Mouse (Mus musculus) hindbrain, embryonic 16.5 days (tissue): Measurements from ENCODE around the gene P3h4. TPM values are rescaled to one million over a fixed set of nuclear protein-coding genes. Genes with fewer than 3 reads are reported as not detected.

Experiments
- ATAC-seq: fragments of 200-750 bp; cut with Nextera tagmentation; 2 replicates; pipeline ENCODE4 v1.8.0; 2017; ENCODE audit warnings: moderate TSS enrichment, moderate library complexity
- H3K27ac ChIP-seq: fragments of 300-500 bp; sonication (generic); 2 replicates; pipeline ENCODE4 v1.5.1; 2014; ENCODE audit warnings: low read depth, mild to moderate bottlenecking, control low read depth, low read length, moderate library complexity
- H3K27me3 ChIP-seq: fragments of 300-500 bp; sonication (generic); replicated peaks from 2 replicates; pipeline ENCODE4 v1.6.1; 2014; ENCODE audit warnings: low read length; ENCODE audit not compliant: control insufficient read depth, insufficient read depth
- H3K36me3 ChIP-seq: fragments of 300-500 bp; sonication (generic); 2 replicates; pipeline ENCODE4 v1.6.1; 2014; ENCODE audit warnings: mild to moderate bottlenecking, low read length, moderate library complexity, mixed read lengths; ENCODE audit not compliant: control insufficient read depth, insufficient read depth
- H3K4me1 ChIP-seq: fragments of 300-500 bp; sonication (generic); 2 replicates; pipeline ENCODE4 v1.6.1; 2014; ENCODE audit warnings: low read depth, low read length; ENCODE audit not compliant: control insufficient read depth, insufficient read depth
- H3K4me2 ChIP-seq: fragments of 300-500 bp; sonication (generic); 2 replicates; pipeline ENCODE4 v1.6.1; 2014; ENCODE audit warnings: mild to moderate bottlenecking, low read length, control low read depth, moderate library complexity
- H3K4me3 ChIP-seq: fragments of 300-500 bp; sonication (generic); 2 replicates; pipeline ENCODE4 v1.5.1; 2014; ENCODE audit warnings: mild to moderate bottlenecking, low read length, control low read depth, moderate library complexity
- H3K9ac ChIP-seq: fragments of 300-500 bp; sonication (generic); 2 replicates; pipeline ENCODE4 v1.6.1; 2014; ENCODE audit warnings: low read depth, mild to moderate bottlenecking, control low read depth, low read length, moderate library complexity
- H3K9me3 ChIP-seq: fragments of 300-500 bp; sonication (generic); 2 replicates; pipeline ENCODE4 v1.6.1; 2014; ENCODE audit warnings: mild to moderate bottlenecking, low read length, moderate library complexity; ENCODE audit not compliant: control insufficient read depth
- WGBS: fragments of 180-500 bp; shearing (Covaris S2); extraction: QIAGEN DNeasy Blood & Tissue Kit; methylation state at CpG from one replicate; pipeline ENCODE4 v1.1.7; 2014; 5-methylcytosine and 5-hydroxymethylcytosine counted together
- polyA plus RNA-seq: library from polyadenylated mRNA; unstranded; fragments of >200 nt; fragmentation: Nextera tagmentation; extraction: Ambion mirVana; gene quantifications from 2 replicates; pipeline ENCODE4 v1.2.1, GENCODE M21; 2015

The P3h4 gene
- polyA plus RNA-seq, 1 experiment from 2014 or later: 21.5 TPM

DNA sequence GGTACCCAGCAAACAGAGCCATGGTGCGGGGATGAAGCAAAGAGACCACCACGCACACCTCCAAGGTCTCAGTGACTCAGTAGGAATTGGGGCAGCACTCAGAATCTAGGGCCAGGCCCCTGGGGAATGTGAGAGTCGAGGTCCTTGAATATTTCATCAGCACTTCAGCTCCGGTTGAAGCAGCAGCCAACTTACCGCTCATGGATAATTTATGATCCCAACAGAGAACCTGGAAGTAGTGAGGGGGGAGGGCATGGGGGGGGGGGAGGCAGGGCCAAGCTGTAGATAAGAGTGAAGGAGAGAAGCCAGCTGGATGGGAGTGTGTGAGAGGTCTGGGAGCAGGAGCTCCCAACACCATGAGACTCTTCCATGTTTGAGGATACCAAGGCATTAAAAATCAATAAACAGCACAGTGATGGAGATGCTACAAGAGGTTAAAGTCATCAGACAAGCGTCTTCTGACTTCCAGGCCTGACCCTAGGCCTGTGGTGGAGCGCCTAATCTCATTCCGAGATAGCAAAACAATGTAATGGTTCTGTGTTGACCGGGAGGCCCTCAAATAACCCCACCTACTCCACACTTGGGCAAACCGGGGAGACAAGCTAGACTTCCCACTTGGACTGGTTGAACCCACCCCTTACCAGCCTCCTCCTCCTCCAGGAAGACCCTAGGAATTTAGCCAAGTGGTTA is 11.0 kb downstream of the P3h4 start:
- no peaks in the 10 kb centered on the region for H3K9me3 ChIP-seq
- no peak overlapping the region for H3K9ac ChIP-seq
- no peaks in the 10 kb centered on the region for H3K27me3 ChIP-seq
- H3K4me1 ChIP-seq: no peaks in the 10 kb centered on the region
- H3K36me3 ChIP-seq: no peaks in the 10 kb centered on the region; the same call in 1 of the 2 replicates
- ATAC-seq: no peak
- WGBS: 72% methylated on average over 10 of the region's 10 CpGs
- no peak overlapping the region for H3K4me2 ChIP-seq
- no peak overlapping the region for H3K27ac ChIP-seq
- no peak overlapping the region for H3K4me3 ChIP-seq

DNA sequence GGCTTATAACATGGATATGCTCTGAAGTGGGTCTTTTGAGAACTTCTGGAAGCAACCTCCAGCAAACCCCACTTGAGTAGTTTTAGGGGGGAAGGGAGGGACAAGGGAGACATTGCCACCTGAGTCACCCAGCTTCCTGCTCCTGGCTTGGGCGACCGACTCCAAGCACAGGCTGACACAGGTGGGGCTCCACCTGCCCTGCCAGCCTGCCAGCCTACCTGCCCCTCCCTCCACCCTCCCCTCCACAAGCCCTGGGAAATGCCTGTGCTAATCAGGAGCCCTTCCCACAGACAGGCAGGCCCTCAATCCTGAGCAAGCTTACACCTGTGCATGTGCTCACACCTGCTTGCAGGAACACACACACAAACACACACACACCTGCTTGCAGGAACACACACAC is 12.0 kb downstream of the P3h4 start:
- H3K27me3 ChIP-seq: no peaks in the 10 kb centered on the region
- no peak overlapping the region for H3K4me3 ChIP-seq
- H3K4me1 ChIP-seq: peaks cover 2% of the 10 kb centered on the region; the same call in 1 of the 2 replicates
- H3K27ac ChIP-seq: no peak overlapping the region
- H3K36me3 ChIP-seq: no peaks in the 10 kb centered on the region
- no peak overlapping the region for H3K9ac ChIP-seq
- H3K4me2 ChIP-seq: no peak overlapping the region
- H3K9me3 ChIP-seq: no peaks in the 10 kb centered on the region
- ATAC-seq: no peak
- 83% methylated on average over 2 of the region's 2 CpGs for WGBS

DNA sequence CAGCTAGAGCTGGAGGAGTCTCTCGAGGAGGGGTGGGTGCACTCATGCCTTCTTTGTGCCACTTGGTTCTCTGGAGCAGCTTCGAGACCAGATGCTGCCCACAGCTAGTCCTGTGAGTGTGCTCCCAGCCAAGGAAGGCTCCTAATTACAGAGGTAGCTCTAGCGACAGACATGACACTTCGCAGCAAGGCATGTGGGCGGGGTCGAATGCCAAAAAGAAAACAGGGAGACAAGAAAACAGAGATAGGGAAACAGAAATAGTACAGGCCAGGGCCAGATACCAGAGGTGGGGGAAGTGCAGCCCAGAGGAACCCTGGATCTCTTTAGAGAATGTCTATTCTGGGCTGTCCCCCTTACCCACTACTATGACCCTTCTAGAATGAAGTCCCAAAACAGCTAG is 12.4 kb downstream of the P3h4 start:
- no peaks in the 10 kb centered on the region for H3K9me3 ChIP-seq
- H3K4me3 ChIP-seq: no peak overlapping the region
- no peaks in the 10 kb centered on the region for H3K36me3 ChIP-seq
- peaks cover 2% of the 10 kb centered on the region; the same call in 1 of the 2 replicates for H3K4me1 ChIP-seq
- 42% methylated on average over 6 of the region's 6 CpGs for WGBS
- no peak for ATAC-seq
- no peak overlapping the region for H3K9ac ChIP-seq
- H3K27me3 ChIP-seq: no peaks in the 10 kb centered on the region
- no peak overlapping the region for H3K4me2 ChIP-seq
- no peak overlapping the region for H3K27ac ChIP-seq

DNA sequence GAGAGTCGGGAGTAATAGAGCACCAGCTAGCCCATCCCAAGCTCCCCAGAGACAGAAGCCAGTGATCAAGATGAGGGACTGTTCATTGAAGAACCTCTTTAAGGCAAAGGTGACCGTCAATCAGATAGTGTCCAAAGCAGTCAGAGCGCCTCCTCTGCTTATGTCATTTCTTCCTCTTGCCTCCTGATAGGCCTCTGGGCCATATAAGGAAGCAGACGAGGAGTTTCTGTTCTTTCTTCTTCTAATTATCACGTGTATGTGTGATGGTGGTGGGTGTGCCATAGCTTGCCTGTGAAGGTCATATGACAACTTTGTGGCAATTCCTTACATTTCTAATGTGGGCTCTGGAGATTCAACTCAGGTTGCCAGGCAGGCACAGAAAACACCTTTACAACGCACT is 13.8 kb downstream of the P3h4 start:
- peaks cover 10% of the 10 kb centered on the region for H3K4me1 ChIP-seq
- H3K4me2 ChIP-seq: no peak overlapping the region
- no peak overlapping the region for H3K27ac ChIP-seq
- no peaks in the 10 kb centered on the region for H3K9me3 ChIP-seq
- ATAC-seq: no peak
- WGBS: 76% methylated on average over 6 of the region's 6 CpGs
- no peak overlapping the region for H3K4me3 ChIP-seq
- H3K36me3 ChIP-seq: no peaks in the 10 kb centered on the region
- no peaks in the 10 kb centered on the region for H3K27me3 ChIP-seq
- no peak overlapping the region for H3K9ac ChIP-seq

DNA sequence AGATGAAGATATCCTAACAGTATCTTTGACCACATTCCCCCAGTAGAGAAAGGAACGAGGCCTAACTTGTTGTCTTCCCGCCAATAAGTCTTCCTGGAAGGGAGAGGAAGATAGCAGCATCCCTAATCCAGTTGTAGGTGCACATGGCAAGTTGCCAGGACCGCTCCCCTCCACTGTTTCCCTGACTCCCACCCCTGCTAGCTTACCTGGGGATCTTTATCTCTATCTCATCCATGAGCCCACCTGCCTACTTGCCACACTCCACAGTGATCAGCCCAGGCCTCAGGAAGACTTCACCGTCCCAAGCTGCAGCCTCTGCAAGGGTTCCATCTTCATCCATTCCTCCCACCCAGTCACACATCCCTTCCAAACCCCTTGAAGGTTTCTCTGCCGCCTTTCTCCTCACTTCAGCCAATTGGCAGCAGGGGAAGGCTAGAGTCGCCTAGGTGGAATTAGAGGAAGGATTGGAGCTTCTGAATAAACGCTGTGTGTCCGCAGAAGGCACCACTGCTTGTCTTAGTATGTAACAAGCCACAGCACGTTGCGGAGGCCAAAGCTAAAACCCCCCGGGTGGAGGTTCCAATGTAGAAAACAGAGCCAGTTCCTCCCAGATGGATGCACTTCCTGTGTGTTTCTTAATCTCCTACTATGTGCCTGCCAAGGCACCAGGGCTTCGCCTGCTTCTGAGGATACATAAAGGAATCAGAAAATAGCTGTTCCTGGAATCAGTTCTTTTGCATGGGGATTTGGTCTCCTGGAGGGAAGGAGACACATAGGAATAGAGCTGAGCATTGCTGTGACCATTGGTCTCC is 14.7 kb downstream of the P3h4 start:
- Histone ChIP-seq H3K36me3 (no peaks in the 10 kb centered on the region), H3K9ac (no peak overlapping the region), H3K4me2 (no peak overlapping the region), H3K27me3 (no peaks in the 10 kb centered on the region), H3K4me1 (peaks cover 19% of the 10 kb centered on the region), H3K4me3 (no peak overlapping the region), H3K9me3 (no peaks in the 10 kb centered on the region), H3K27ac (no peak overlapping the region)
- ATAC-seq: no peak
- 76% methylated on average over 12 of the region's 12 CpGs for WGBS

DNA sequence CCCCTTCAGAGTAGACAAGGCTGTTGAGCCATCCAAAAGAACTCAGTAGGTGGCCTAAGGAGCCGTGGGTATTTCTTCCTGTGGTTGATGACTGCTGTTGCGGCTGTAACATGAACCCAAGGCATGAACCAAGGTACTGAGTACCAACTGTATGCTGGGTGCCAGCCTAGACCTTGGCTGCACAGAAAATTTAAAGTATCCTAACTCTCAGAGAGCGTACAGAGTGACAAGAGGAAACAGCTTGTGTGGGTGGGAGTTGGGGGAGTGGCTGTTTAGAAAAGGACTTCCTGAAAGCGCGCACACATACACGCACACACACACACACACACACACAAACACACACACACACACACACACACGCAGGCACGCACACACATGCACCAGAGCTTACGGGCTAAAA is 15.3 kb downstream of the P3h4 start:
- H3K27ac ChIP-seq: no peak overlapping the region
- WGBS: 81% methylated on average over 9 of the region's 9 CpGs
- no peaks in the 10 kb centered on the region for H3K9me3 ChIP-seq
- H3K4me1 ChIP-seq: peaks cover 23% of the 10 kb centered on the region
- no peak overlapping the region for H3K4me2 ChIP-seq
- no peak for ATAC-seq
- no peak overlapping the region for H3K9ac ChIP-seq
- H3K4me3 ChIP-seq: no peak overlapping the region
- no peaks in the 10 kb centered on the region for H3K27me3 ChIP-seq
- no peaks in the 10 kb centered on the region for H3K36me3 ChIP-seq

DNA sequence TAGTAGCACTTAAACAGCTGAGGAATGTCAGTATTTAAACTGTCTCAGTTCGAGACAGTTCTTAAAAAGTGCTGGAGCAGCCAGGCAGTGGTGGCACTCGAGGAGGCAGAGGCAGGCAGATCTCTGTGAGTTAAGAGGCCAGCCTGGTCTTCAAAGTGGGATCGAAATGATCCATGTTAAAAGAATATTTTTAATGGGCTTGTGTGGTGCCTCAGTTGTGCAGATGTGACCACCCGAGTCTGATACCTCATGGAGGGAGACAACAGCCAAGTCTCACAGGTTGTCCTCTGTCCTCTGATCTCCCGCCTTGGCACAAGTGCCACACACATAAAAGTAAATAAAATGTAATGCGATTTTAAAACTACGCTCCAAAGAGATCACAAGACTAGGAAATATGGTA is 16.1 kb downstream of the P3h4 start:
- no peak overlapping the region for H3K4me2 ChIP-seq
- no peak overlapping the region for H3K27ac ChIP-seq

DNA sequence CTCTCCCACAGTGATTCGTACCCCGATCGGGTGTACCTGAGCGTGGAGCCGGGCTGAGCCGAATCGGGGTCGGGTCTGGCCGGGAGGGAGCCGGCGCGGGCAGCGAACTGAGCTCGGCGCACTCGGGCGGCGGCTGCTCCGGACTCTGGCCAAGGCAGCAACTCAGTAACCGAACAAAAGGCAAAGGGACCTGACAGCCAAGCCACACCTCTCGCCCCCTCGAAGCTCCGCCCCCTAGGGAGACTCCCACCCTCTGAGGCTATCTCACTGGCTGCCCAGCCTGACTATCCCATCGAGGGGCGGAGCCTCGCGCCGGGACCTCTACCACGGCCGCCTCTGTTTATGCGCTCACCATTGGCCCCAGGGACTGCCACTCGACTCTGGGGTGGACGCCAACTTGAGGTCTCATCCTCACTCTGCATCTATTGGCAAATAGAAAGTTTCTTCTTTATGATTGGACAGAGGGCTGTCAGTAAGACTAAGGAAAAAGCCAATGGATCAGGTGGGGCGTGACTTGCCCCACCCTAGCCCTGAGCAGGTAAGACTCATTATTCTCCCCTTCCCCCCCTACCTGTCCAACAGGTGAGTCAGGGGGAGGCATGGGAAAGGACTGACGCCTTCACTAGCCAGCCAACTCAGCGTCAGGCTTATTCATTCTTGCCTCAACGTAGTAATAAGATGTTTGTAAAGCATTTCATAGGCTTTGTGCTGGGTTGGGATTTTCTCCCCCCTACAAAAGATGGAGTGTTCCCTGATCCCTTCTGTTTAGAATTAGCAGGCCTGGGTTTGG is 16.8 kb downstream of the P3h4 start, which contains the start of gene Jup:
TSS of gene Jup (minus strand) at position 164 of the 790 bp plus-strand sequence.
- WGBS: 1% methylated on average over 35 of the region's 37 CpGs

More for the DNA sequence above, 16.1 kb downstream of the P3h4 start:
- no peak for ATAC-seq
- no peak overlapping the region for H3K9ac ChIP-seq
- H3K9me3 ChIP-seq: no peaks in the 10 kb centered on the region
- peaks cover 23% of the 10 kb centered on the region for H3K4me1 ChIP-seq
- no peaks in the 10 kb centered on the region for H3K27me3 ChIP-seq
- no peak overlapping the region for H3K4me3 ChIP-seq
- H3K36me3 ChIP-seq: no peaks in the 10 kb centered on the region
- WGBS: 97% methylated on average over 7 of the region's 7 CpGs

More for the DNA sequence above, 16.8 kb downstream of the P3h4 start, which contains the start of gene Jup:
- peak within 1 kb of the TSS; percentile 78 for H3K27ac ChIP-seq
- H3K4me2 ChIP-seq: peak within 1 kb of the TSS; percentile 82
- H3K4me3 ChIP-seq: peak within 1 kb of the TSS; percentile 77
- no peaks in the 10 kb centered on the region for H3K27me3 ChIP-seq
- peak; percentile 99 for ATAC-seq
- H3K36me3 ChIP-seq: no peaks in the 10 kb centered on the region
- H3K9me3 ChIP-seq: no peaks in the 10 kb centered on the region
- peaks cover 23% of the 10 kb centered on the region for H3K4me1 ChIP-seq
- peak within 1 kb of the TSS; percentile 81 for H3K9ac ChIP-seq
